Comparison of ENCODE assay signal across 30 mouse cellular contexts in genomic region chr13:30843049-30843448, GRCm38 (mm10).
A peak's percentile ranks its signal among the peaks of the same experiment; 100 is the strongest.
DNase-seq lines count a peak whose midpoint lies in the region; ATAC-seq lines count a peak whose summit lies in the region.
"Had no signal": no experiment of that assay in that cellular context is flagged by ENCODE, and none has a peak within 500 bp of the region (broad histone marks: within the 10 kb centered on the region; RNA-seq: fewer than 3 reads in every experiment).

No protein-coding gene starts in this region.

- no peaks in the 10 kb centered on the region for H3K9me3 ChIP-seq in kidney, embryonic 15.5 days (replicated peaks)
- H3K9me3 ChIP-seq in intestine, embryonic 15.5 days: no peaks in the 10 kb centered on the region
- H3K9me3 ChIP-seq: embryonic facial prominence, embryonic 10.5 days; embryonic facial prominence, embryonic 13.5 days; forebrain, embryonic 12.5 days; forebrain, embryonic 15.5 days; heart, embryonic 12.5 days; heart, embryonic 15.5 days had no signal

- H3K4me2 ChIP-seq in kidney, embryonic 15.5 days: no peak overlapping the region
- no peak overlapping the region for H3K4me2 ChIP-seq in intestine, embryonic 15.5 days (replicated peaks)
- H3K4me2 ChIP-seq: embryonic facial prominence, embryonic 13.5 days; forebrain, embryonic 12.5 days; forebrain, embryonic 15.5 days; heart, embryonic 12.5 days; heart, embryonic 15.5 days; hindbrain, embryonic 14.5 days had no signal

- ATAC-seq in activated CD4-positive, CD25-positive, alpha-beta regulatory T cell, adult 4 months: peak; percentile 58
- peak; percentile 26; the same call in 1 of the 2 replicates for ATAC-seq in neutrophil, adult 5-6 weeks (ENCODE audit: extremely low read depth, insufficient number of reproducible peaks, low FRiP score, poor library complexity, severe bottlenecking)
- no peak for ATAC-seq in kidney, embryonic 15.5 days (replicated peaks; ENCODE audit: low FRiP score)
- no peak for ATAC-seq in intestine, embryonic 15.5 days
- ATAC-seq: forebrain, embryonic 15.5 days; hindbrain, postnatal 0 days; intestine, embryonic 16.5 days had no signal

- no peak overlapping the region for H3K9ac ChIP-seq in kidney, embryonic 15.5 days
- H3K9ac ChIP-seq in intestine, embryonic 15.5 days: no peak overlapping the region
- H3K9ac ChIP-seq: embryonic facial prominence, embryonic 13.5 days; forebrain, embryonic 12.5 days; forebrain, embryonic 15.5 days; heart, embryonic 12.5 days; heart, embryonic 15.5 days; hindbrain, embryonic 14.5 days had no signal

- no peaks in the 10 kb centered on the region for H3K27me3 ChIP-seq in kidney, embryonic 15.5 days
- no peaks in the 10 kb centered on the region for H3K27me3 ChIP-seq in intestine, embryonic 15.5 days (replicated peaks)
- H3K27me3 ChIP-seq: embryonic facial prominence, embryonic 13.5 days; forebrain, embryonic 12.5 days; forebrain, embryonic 15.5 days; heart, embryonic 12.5 days; heart, embryonic 15.5 days had no signal

- no peak overlapping the region for H3K27ac ChIP-seq in kidney, embryonic 15.5 days
- H3K27ac ChIP-seq in intestine, embryonic 15.5 days: no peak overlapping the region
- H3K27ac ChIP-seq: embryonic facial prominence, embryonic 10.5 days; embryonic facial prominence, embryonic 13.5 days; forebrain, embryonic 12.5 days; forebrain, embryonic 15.5 days; heart, embryonic 15.5 days; hindbrain, embryonic 14.5 days; hindbrain, postnatal 0 days had no signal

- H3K36me3 ChIP-seq in kidney, embryonic 15.5 days: peaks cover 10% of the 10 kb centered on the region
- 0 out of 2 replicates have a peak, but pooled peaks cover 3% of the 10 kb centered on the region for H3K36me3 ChIP-seq in intestine, embryonic 15.5 days
- H3K36me3 ChIP-seq: heart, embryonic 15.5 days had no signal

- peak; percentile 51 for DNase-seq in heart, adult 11 months
- no peak for DNase-seq in heart, postnatal 14 days
- peak; percentile 52 for DNase-seq in CD4-positive, CD25-positive, alpha-beta regulatory T cell, adult 2 months (ENCODE audit: low read depth, low spot score)
- DNase-seq in layer of hippocampus, adult 11-12 months (ENCODE audit: low spot score): no peak
- DNase-seq: adrenal gland, adult 8-10 months; adrenal gland, postnatal 36 days; cerebellum, adult 11 months; cerebellum, adult 8-10 months; cerebellum, postnatal 10 days; cerebellum, postnatal 36 days; embryo, embryonic 11 days; gastrocnemius, postnatal 10 days; heart, adult 18-20 months; heart, postnatal 10 days; heart, postnatal 4 days; kidney, adult 2 months had no signal

- no peaks in the 10 kb centered on the region for H3K4me1 ChIP-seq in kidney, embryonic 15.5 days
- H3K4me1 ChIP-seq in intestine, embryonic 15.5 days (replicated peaks): no peaks in the 10 kb centered on the region
- H3K4me1 ChIP-seq: embryonic facial prominence, embryonic 10.5 days; embryonic facial prominence, embryonic 13.5 days; forebrain, embryonic 15.5 days; heart, embryonic 12.5 days; heart, embryonic 15.5 days had no signal

- H3K4me3 ChIP-seq in kidney, embryonic 15.5 days (replicated peaks): no peak overlapping the region
- H3K4me3 ChIP-seq in intestine, embryonic 15.5 days (replicated peaks): no peak overlapping the region
- H3K4me3 ChIP-seq: embryonic facial prominence, embryonic 10.5 days; embryonic facial prominence, embryonic 13.5 days; erythroblast, embryonic 14.5 days; forebrain, embryonic 12.5 days; forebrain, embryonic 15.5 days; heart, embryonic 12.5 days; heart, embryonic 15.5 days had no signal

- intact Hi-C loops in heart, postnatal 14 days (cut with DNase I): no loop called here

- 81% methylated on average over 4 of the region's 4 CpGs for whole genome bisulfite sequencing in kidney, embryonic 15.5 days
- 91% methylated on average over 4 of the region's 4 CpGs for WGBS in intestine, embryonic 15.5 days

Comparison
In these comparisons a context has a peak if more than half of its experiments do, and no peak if none do; other contexts are left out.
1. DNase-seq: peak in heart, adult 11 months (single experiment) and CD4-positive, CD25-positive, alpha-beta regulatory T cell, adult 2 months (single experiment); none in heart, postnatal 14 days (0 of 2) and layer of hippocampus, adult 11-12 months (single experiment).
2. ATAC-seq: peak in activated CD4-positive, CD25-positive, alpha-beta regulatory T cell, adult 4 months (single experiment) and neutrophil, adult 5-6 weeks (single experiment); none in kidney, embryonic 15.5 days (single experiment) and intestine, embryonic 15.5 days (single experiment).